Mouse (Mus musculus) kidney, postnatal 0 days (tissue): ENCODE data around the gene Whrn. TPM values are rescaled to one million over a fixed set of nuclear protein-coding genes. Genes with fewer than 3 reads are reported as not detected.

Source experiments
- ATAC-seq: fragments of 200-750 bp; cut with Nextera tagmentation; replicated peaks from 2 replicates; pipeline ENCODE4 v1.8.0; 2017; ENCODE audit warnings: low read depth, moderate number of reproducible peaks, moderate TSS enrichment, moderate library complexity; ENCODE audit not compliant: low FRiP score
- DNase-seq: peaks from one replicate; pipeline ENCODE4 v3.0.0-alpha.2; 2016; ENCODE audit warnings: low spot score
- H3K27ac ChIP-seq: fragments of 300-500 bp; sonication (generic); 2 replicates; pipeline ENCODE4 v1.5.1; 2014; ENCODE audit warnings: mild to moderate bottlenecking
- H3K27me3 ChIP-seq: fragments of 300-500 bp; sonication (generic); 2 replicates; pipeline ENCODE4 v1.6.1; 2014; ENCODE audit warnings: low read length, mixed read lengths; ENCODE audit not compliant: insufficient read depth
- H3K36me3 ChIP-seq: fragments of 300-500 bp; sonication (generic); 2 replicates; pipeline ENCODE4 v1.6.1; 2014; ENCODE audit warnings: low read length, mixed read lengths; ENCODE audit not compliant: insufficient read depth
- H3K4me1 ChIP-seq: fragments of 300-500 bp; sonication (generic); replicated peaks from 2 replicates; pipeline ENCODE4 v1.6.1; 2014; ENCODE audit warnings: antibody characterized with exemption, low read length, mixed read lengths; ENCODE audit not compliant: insufficient read depth
- H3K4me2 ChIP-seq: fragments of 300-500 bp; sonication (generic); 2 replicates; pipeline ENCODE4 v1.6.1; 2014; ENCODE audit warnings: mild to moderate bottlenecking, low read length, moderate library complexity, mixed read lengths
- H3K4me3 ChIP-seq: fragments of 300-500 bp; sonication (generic); replicated peaks from 2 replicates; pipeline ENCODE4 v1.5.1; 2014; ENCODE audit warnings: low read depth, low read length
- H3K9ac ChIP-seq: fragments of 300-500 bp; sonication (generic); 2 replicates; pipeline ENCODE4 v1.6.1; 2014; ENCODE audit warnings: low read depth, low read length
- H3K9me3 ChIP-seq: fragments of 300-500 bp; sonication (generic); replicated peaks from 2 replicates; pipeline ENCODE4 v1.6.1; 2016; ENCODE audit warnings: low read length, inconsistent platforms, mixed read lengths
- CTCF ChIP-seq: IDR thresholded peaks from 2 replicates; pipeline ENCODE4 v1.5.1; 2016; ENCODE audit warnings: antibody characterized with exemption, low read depth, mild to moderate bottlenecking, moderate library complexity
- WGBS: fragments of 180-500 bp; shearing (Covaris S2); extraction: QIAGEN DNeasy Blood & Tissue Kit; methylation state at CpG from one replicate; pipeline ENCODE4 v1.1.7; 2014; 5-methylcytosine and 5-hydroxymethylcytosine counted together
- polyA plus RNA-seq: library from polyadenylated mRNA; unstranded; fragments of >200 nt; fragmentation: Nextera tagmentation; extraction: Ambion mirVana; gene quantifications from 2 replicates; pipeline ENCODE4 v1.2.1, GENCODE M21; 2015

Gene Whrn
- polyA plus RNA-seq = 3.4 TPM in 2 replicates

- Histone ChIP-seq H3K36me3 (no peaks in the 10 kb centered on the region), H3K9me3 (no peaks in the 10 kb centered on the region), H3K4me2 (peak within 1 kb of the TSS; percentile 93), H3K27me3 (no peaks in the 10 kb centered on the region), H3K4me1 (peaks cover 10% of the 10 kb centered on the region), H3K27ac (peak within 1 kb of the TSS; percentile 40; the same call in 1 of the 2 replicates), H3K9ac (peak within 1 kb of the TSS; percentile 77), H3K4me3 (peak within 1 kb of the TSS; percentile 79)
- no peak for TF ChIP-seq CTCF
- DNase-seq (peak; percentile 84), ATAC-seq (peak; percentile 79)
- under 1% methylated on average over 28 of the region's 34 CpGs for whole genome bisulfite sequencing
Measured at GRCm38 (mm10) chr4:63495915-63496278, at the start of gene Whrn. TSS of gene Whrn (minus strand) at chr4:63495991.

GRCm38 (mm10) chr4:63545231-63545958 lies 49.6 kb upstream of the Whrn start:
- H3K9me3 ChIP-seq = no peaks in the 10 kb centered on the region
- peak overlapping the region; percentile 88 for H3K9ac ChIP-seq
- no peak for DNase-seq
- peak overlapping the region; percentile 70 for H3K4me2 ChIP-seq
- no peaks in the 10 kb centered on the region for H3K27me3 ChIP-seq
- 13% methylated on average over 26 of the region's 26 CpGs for WGBS
- peaks cover 12% of the 10 kb centered on the region for H3K36me3 ChIP-seq
- TF ChIP-seq CTCF = no peak
- no peak for ATAC-seq
- H3K27ac ChIP-seq = peak overlapping the region; percentile 89
- H3K4me3 ChIP-seq = peak overlapping the region; percentile 75
- peaks cover 21% of the 10 kb centered on the region for H3K4me1 ChIP-seq

- under 1% methylated on average over 54 of the region's 57 CpGs for WGBS
- H3K4me1 ChIP-seq = peaks cover 21% of the 10 kb centered on the region
- H3K36me3 ChIP-seq = peaks cover 12% of the 10 kb centered on the region
- peak; percentile 94 for ATAC-seq
- peak; percentile 97 for DNase-seq
- no peaks in the 10 kb centered on the region for H3K9me3 ChIP-seq
- peak within 1 kb of the TSS; percentile 70 for H3K4me2 ChIP-seq
- TF ChIP-seq CTCF = no peak
- peak within 1 kb of the TSS; percentile 88 for H3K9ac ChIP-seq
- H3K27me3 ChIP-seq = no peaks in the 10 kb centered on the region
- peak within 1 kb of the TSS; percentile 75 for H3K4me3 ChIP-seq
- peak within 1 kb of the TSS; percentile 89 for H3K27ac ChIP-seq
Measured at GRCm38 (mm10) chr4:63544494-63545230, 48.9 kb upstream of the Whrn start, which contains the start of gene Atp6v1g1. TSS of gene Atp6v1g1 (plus strand) at chr4:63544772.

GRCm38 (mm10) chr4:63543746-63544493 lies 48.1 kb upstream of the Whrn start:
- Histone ChIP-seq H3K27me3 (no peaks in the 10 kb centered on the region), H3K4me2 (peak overlapping the region; percentile 45), H3K9ac (no peak overlapping the region), H3K9me3 (no peaks in the 10 kb centered on the region), H3K4me3 (peak overlapping the region; percentile 75; the same call in 1 of the 2 replicates), H3K36me3 (peaks cover 4% of the 10 kb centered on the region), H3K4me1 (peaks cover 21% of the 10 kb centered on the region), H3K27ac (peak overlapping the region; percentile 51; the same call in 1 of the 2 replicates)
- DNase-seq (no peak), ATAC-seq (peak; percentile 51)
- 42% methylated on average over 10 of the region's 10 CpGs for WGBS
- TF ChIP-seq CTCF = peak; percentile 23; the same call in 1 of the 2 replicates

GRCm38 (mm10) chr4:63542209-63542608 lies 46.4 kb upstream of the Whrn start:
- no peaks in the 10 kb centered on the region for H3K27me3 ChIP-seq
- no peak overlapping the region for H3K27ac ChIP-seq
- no peaks in the 10 kb centered on the region for H3K9me3 ChIP-seq
- no peak for TF ChIP-seq CTCF
- H3K4me2 ChIP-seq = no peak overlapping the region
- H3K4me3 ChIP-seq = no peak overlapping the region
- peaks cover 18% of the 10 kb centered on the region for H3K4me1 ChIP-seq
- WGBS = 39% methylated on average over 2 of the region's 2 CpGs
- DNase-seq (no peak), ATAC-seq (no peak)
- H3K36me3 ChIP-seq = no peaks in the 10 kb centered on the region
- no peak overlapping the region for H3K9ac ChIP-seq

GRCm38 (mm10) chr4:63537602-63538001 lies 41.8 kb upstream of the Whrn start:
- H3K4me3 ChIP-seq = no peak overlapping the region
- WGBS = 87% methylated on average over 4 of the region's 4 CpGs

More at GRCm38 (mm10) chr4:63537602-63538001, 41.8 kb upstream of the Whrn start:
- DNase-seq = no peak
- Histone ChIP-seq H3K9ac (no peak overlapping the region), H3K27me3 (no peaks in the 10 kb centered on the region), H3K36me3 (no peaks in the 10 kb centered on the region), H3K4me1 (no peaks in the 10 kb centered on the region), H3K4me2 (no peak overlapping the region), H3K27ac (no peak overlapping the region), H3K9me3 (no peaks in the 10 kb centered on the region)
- no peak for TF ChIP-seq CTCF
- no peak for ATAC-seq
